Mouse (Mus musculus) layer of hippocampus, adult 9-11 months (tissue): ENCODE measurements around the gene Olfr1048.
"Not testable (repeated sequence)": the region's sequence is repeated elsewhere in the genome, so short reads cannot be mapped to it uniquely, and the experiment has no call there.

Experiments
- DNase-seq: peaks from one replicate; pipeline ENCODE4 v3.0.0; 2022

The Olfr1048 gene

GRCm38 (mm10) chr2:86240189-86240588 lies at the start of gene Olfr1048:
Gene Olfr1048, minus strand, starts transcription at chr2:86240289.
- DNase-seq: no peak

DNA sequence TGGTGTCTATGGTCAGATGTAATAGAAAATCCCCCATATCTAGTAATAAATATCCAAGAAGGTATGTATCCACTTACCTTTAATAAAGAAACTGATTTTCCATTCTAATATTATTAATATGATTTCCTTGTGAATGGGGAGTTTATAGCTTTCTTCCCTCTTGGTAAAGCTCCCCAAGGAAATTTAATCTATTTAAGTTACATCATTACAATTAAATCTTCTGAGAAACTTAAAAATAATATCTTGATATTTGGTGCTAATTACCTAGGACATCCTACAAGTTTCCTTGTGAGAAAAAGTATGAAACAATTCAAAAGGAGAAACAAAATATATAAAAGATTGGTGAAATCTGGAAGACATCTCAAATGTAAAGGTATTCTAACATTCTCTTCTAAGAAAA lies 38.9 kb upstream of the Olfr1048 start, which contains the start of gene Olfr1051:
Olfr1051 (minus strand) TSS at position 101 of the 400 bp plus-strand sequence.
- DNase-seq: not testable (repeated sequence)

- DNase-seq: not testable (repeated sequence)
These were observed 18.1 kb upstream of the Olfr1048 start, which contains the start of gene Olfr1049 for GRCm38 (mm10) chr2:86258228-86258627. Gene Olfr1049, minus strand, starts transcription at chr2:86258328.

- DNase-seq: no peak
These were observed 8.8 kb downstream of the Olfr1048 start, which contains the start of gene Olfr1047 for GRCm38 (mm10) chr2:86231301-86231700. Gene Olfr1047, minus strand, starts transcription at chr2:86231401.

DNA sequence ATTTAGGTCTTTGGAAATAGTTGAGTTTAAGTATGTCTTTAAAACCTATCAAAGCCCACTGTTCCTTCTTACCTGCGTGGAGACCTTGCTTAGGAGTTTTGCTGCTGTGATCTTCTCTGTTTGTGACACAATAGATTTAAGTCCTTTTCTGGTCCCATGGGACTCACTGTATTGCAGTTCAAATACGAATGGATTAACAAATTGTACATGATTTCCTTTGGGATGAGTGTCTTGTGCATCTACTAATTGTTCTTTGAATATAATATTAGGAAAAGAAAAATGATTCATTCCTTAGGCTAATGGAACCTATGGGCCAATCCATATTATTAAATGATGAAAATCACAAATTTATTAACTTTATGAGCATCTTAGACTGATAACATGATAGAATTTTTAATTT lies 20.9 kb downstream of the Olfr1048 start, which contains the start of gene Olfr1046:
Olfr1046 (minus strand) TSS at position 101 of the 400 bp plus-strand sequence.
- DNase-seq: no peak

- DNase-seq: no peak
These were observed 37.2 kb downstream of the Olfr1048 start, which contains the start of gene Olfr1045 for GRCm38 (mm10) chr2:86202909-86203308. Gene Olfr1045, minus strand, starts transcription at chr2:86203009.

- DNase-seq: no peak
These were observed 44.2 kb downstream of the Olfr1048 start for GRCm38 (mm10) chr2:86195863-86196262.

- no peak for DNase-seq
These were observed 54.5 kb downstream of the Olfr1048 start, which contains the start of gene Olfr52 for GRCm38 (mm10) chr2:86185583-86185982. Gene Olfr52, minus strand, starts transcription at chr2:86185683.
